Mouse (Mus musculus) adrenal gland, postnatal 25 days (tissue): ENCODE data around the gene Ptprn2. TPM values are rescaled to one million over a fixed set of nuclear protein-coding genes. Genes with fewer than 3 reads are reported as not detected.

Experiments used
- DNase-seq: peaks from one replicate; pipeline ENCODE4 v3.0.0; 2021; ENCODE audit warnings: mixed read lengths
- total RNA-seq: library from RNA; stranded (reverse); gene quantifications from 2 replicates; pipeline ENCODE4 v1.2.3, GENCODE M21; 2021

The Ptprn2 gene
- total RNA-seq, 1 experiment from 2014 or later, result 21.7 TPM

DNA sequence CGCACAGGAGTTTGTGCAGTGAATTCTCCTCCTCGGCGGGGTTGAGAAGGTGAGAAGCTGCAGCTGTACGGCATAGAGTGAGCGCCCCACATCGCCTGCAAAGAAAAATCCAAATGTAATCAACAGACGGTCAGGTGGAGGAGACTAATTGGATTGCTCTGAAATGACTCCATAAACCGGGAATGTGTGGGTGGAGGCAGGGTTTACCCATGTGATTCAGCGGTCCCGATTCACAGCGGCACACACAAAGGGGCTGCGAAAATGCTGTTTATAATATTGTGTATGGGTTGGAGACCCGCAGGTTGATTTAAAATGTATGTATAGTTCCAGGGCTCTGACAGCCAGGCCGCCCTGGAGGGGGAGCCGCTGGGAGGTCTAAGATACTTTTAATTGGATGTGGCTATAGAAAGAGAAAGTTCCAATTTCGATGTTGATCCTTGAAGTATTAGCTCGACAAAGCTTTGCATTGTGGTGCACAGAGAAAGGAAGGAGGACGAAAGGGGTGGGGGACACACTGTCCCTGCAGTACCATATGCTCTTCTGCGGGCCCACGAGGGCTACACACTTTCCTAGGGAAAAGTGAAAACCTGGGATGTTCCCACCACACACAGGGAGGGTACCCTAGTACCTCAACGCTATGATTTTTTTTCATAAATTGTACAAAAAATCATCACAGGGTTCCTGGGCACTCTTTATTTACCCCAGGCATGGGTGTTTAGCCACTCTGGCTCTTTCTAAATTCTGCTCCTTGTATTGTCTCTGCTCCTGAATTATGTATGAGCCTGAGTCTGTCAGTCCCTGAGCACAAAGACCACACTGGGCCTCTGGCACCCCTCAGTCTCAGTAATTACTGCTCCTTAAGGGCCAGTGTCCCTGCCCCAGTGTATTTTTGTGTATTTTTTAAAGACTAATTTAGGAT is 568.6 kb downstream of the Ptprn2 start:
- no peak for DNase-seq

DNA sequence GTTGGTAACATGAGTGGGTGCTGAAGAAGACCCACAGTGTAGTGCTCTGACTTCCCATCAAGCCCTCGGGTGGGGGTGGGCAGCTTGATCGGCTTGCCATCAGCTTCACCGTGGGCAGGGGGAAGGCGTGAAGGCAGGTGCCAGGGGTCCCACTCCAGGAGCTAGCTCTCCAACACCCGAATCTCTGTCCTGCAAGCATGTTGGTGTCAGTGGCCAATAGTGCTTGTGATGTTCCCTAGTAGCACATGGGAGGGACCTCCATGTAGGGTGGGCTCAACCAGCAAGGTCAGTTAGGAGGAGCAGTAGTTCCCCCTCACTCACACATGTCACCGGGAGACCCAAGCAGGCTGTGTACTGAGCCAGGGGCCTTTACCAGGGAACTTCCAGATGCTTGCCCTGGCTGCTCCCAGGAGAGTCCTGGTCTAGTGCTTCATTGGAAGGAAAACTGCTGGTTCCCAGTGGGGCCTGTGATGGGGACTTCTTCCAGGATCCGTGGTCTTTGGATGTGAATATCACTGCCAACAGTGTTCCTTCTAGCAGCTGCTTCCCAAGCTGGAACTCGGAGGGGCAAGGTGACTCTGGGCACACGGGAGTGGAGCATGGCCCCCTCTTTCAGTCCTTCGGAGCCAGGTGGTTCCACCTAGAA is 569.5 kb downstream of the Ptprn2 start:
- no peak for DNase-seq

DNA sequence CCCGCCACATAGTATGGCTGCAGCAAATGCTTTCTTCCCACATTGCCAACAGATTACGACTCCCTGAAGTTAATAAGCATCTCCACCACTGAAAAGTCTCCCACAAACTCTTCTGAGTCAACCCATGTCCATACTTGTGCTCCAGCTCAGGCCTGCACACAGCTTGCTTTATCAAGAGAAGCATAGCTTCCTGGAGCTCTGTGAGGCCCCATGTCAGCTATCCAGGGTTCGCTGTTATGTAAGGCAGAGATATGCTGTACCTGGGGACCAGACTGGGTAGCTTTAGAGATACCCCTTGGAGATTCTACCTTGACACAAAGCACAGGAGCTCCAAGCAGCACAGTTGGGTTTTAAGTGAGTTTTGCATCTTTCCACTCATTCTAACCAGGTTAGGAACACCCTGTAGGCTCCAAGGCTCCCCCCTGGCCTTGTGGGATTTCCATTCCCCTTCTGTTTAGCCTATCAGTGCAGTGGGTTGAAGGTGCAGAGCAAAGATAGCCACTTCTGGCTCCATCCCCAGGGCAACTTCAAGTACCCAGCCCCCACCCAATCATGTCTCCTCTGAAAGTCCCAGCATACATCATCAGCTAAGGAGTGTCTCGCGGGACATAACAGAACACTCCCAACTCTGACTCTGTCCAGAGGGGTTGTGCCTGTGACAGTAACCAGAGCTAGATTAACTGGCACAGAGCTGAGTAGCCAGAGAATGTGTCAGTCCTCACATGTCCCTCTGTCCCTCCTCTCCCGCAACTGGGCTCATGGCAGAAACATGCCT is 572.9 kb downstream of the Ptprn2 start:
- DNase-seq, result no peak

DNA sequence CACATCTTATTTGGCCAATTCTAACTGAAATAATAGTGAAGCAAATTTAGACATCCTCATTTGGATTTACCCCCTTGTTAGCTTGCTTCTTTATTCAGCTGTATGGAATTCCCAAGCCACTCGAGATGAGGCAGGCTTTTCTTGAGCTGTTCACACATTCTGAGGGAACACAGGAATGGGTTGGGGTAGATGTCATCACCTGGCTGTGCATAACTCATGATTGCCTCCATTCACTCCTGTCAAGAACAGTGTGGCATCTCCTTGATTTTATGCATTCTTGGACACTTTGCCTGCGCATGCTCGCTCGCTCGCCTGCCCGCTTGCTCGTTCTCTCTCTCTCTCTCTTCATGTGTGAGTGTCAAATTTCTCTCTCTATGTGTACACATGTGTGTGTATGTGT is 573.5 kb downstream of the Ptprn2 start:
- no peak for DNase-seq

DNA sequence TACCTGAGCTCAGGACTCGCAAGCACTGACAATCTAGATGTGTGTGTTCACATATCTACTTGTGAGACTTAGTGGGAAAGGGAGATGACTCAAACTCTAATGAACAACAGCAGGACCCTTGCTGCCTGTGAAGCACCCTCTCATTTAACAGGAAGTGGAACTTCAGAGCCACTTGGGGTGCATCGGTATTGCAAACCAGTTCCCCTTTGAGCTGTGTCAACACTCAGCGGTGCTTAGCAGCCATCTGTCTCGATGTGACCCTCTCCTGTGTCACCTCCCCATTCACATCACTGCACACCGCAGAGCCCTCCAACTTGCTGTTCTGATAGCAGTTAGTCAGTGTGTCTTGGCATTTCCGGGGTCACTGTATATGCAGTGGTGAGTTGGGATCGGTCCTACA is 592.1 kb downstream of the Ptprn2 start:
- DNase-seq, result no peak

DNA sequence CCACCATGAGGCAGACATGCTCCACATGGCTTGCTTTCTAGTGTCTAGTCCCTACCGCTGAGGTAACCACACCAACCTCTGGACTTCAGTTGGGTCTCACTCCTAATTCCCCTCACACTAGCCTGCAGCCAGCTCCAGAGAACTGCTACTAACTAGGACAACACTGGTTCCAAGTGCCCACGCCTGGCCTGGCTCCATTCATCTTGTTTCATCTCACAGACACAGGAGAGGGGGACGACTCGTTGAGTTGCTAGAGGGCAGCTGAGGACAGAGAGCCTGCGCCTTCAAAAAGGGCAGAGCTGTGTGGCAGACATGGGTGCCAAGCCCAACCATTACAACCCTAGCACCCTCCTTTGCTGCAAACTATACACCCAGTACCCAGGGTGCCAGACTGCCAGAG is 593.4 kb downstream of the Ptprn2 start:
- no peak for DNase-seq

DNA sequence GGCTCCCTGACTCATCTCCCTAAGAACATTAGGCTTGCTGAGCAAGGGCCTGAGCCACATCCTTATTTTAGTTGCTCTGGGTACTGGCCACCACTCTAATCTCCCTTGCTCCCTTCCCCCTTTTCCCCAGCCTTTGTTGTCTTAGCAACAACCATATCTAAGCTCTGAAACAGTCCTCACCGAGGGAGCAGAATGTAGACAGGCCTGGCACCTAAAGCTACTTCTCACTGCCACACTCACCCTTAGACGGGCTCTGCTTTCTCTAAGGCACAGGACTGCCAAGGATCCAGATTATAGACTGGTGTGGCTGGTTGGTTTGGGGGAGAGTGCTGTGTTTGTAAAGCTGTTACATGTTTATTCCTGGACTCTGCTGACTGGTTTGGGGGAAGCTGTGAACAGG is 594.2 kb downstream of the Ptprn2 start:
- DNase-seq, result no peak

DNA sequence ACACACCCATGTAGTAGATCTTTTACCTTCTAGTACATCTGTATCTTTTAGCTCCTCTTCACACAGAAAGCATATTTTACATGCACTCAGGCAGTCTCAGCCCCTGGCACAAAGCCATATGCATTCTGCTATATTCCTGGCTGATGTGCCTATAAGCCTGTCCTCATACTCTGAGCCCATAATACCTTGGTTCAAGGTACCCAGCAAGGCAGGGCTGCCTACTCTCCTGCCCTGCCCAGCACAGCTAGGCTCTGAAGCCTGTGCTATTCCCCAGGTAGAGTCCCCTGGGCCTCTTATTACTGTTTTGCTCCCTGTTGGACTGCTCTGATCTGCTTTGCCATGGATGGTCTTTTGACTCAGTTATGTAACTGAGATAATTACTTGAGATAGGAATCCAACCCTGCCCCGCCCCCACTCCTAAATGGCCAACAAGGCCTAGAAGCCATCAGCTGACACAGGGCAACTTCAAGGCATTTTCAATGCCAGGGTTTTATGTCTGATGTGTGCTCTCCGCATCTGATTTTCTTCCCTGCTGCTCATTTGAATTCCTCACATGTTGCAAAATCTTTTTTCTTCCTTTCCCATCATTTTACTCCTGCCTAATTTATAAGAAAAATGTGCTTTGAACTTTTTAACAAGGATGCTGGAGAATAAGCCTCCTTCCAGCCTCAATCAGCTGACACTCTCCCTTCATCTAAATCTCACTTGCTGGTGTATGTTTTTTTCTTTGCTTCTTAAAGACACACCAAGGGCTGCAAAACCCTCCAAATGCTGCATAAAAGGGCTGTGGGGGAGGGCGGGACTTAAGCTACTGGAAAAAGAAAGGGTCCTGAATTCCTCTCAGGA is 598.6 kb downstream of the Ptprn2 start:
- peak; percentile 12 for DNase-seq

DNA sequence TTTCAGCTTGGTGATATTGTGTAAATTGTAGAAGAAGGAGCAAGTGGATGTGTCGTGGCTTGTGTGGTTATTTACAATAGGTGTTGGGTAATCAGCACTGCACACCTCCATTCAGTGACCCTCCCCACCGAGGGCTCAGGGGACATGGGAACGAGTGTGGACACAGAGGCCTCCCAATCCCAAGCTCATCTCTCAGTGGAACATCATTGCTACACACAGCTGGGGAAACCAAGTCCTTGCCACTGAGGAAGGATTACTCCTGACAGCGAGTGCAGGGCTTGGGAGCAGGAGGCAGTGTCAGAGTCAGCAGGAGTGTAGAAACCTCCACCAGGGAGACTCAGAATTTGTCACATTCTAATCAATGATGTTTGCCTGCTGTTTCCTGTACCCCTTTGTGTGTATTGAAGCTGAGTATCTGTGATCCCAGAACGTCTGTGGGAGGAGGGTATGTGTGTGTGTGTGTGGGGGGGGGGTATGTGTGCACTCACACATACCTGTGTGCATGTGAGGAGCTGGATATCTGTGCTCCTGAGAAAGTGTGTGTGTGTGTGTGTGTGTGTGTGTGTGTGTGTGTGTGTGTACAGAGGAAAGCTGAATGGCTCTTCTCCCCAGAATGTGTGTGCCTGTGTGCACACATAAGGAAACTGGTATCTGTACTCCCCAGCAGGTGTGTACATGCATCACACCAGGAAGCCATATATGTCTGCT is 599.3 kb downstream of the Ptprn2 start:
- no peak for DNase-seq

DNA sequence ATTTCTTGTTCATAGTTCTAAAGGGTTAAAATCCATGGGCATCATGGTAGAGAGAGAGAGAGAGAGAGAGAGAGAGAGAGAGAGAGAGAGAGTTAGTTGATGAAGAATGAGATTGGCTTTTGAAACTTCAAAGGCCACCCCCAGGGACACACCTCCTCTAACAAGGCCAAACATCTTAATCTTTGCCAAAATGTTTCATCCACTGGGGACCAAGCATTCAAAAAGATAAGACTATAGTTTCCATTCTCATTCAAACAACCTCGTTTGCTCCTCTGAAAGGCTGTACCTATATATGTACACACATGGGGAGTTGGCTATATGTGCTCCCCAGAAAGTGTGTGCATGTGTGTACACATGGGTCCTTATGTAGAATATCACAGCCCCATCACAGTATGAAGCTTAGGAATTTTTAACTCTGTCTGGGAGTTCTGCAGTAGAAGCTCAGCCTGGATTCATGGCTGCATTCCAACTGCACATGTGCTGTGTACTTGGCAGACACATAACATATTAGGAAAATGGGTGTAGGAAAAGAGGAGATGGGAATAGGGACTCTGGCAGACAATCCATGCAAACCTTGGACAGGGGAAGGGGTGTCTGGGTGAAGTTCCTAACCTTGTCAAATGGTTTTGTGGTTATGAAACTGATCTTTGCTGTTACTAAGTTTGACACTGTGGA is 600.3 kb downstream of the Ptprn2 start:
- DNase-seq, result peak; percentile 14

DNA sequence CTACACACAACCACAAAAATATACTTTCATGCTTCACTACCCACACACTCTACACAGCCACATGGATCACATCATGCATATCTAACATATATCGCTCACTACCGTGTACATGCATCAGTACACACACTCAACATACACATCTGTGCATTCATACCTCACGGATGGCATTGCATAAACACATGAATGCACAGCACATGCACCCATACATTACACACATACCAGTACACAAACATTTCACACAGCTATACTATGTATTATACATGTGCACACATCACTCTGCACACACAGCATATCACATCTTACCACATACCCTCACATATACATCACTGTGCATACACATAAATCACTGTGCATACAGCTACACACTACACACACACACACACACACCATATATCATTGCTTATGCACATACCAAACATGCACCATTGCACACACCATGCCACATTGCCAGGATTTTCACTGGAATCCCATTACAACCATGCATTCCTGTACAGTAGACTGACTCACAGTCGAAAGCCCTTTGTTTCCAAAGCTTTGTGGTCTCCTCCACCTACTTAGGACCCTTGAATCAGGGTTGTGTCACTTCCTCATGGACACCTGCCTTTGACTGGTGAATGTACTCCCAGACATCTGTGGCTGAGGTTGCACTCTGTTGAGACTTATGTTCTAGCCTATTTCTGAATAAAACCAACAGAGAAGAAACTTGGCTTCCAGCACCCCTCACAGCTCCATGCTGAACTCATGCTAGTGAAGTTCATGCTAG is 607.0 kb downstream of the Ptprn2 start:
- DNase-seq, result no peak

DNA sequence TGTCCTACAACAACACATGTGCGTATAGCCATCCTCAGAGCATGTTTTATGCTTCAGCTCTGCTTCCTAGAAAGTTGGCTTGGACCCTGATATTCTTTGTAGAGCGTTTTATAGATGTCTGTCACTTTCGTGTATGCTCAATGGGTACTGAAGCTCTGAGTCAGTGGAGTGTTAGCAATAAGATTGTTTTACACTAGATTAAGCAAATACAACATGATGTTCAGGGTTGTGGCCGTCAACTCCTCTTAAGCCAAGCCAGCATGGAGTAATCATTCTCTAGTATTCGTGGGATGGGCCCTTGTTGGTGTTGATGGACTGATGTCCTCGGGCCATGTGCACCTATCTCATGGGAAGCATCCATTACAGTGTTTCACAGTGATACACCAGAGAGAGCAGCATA is 610.4 kb downstream of the Ptprn2 start:
- no peak for DNase-seq

DNA sequence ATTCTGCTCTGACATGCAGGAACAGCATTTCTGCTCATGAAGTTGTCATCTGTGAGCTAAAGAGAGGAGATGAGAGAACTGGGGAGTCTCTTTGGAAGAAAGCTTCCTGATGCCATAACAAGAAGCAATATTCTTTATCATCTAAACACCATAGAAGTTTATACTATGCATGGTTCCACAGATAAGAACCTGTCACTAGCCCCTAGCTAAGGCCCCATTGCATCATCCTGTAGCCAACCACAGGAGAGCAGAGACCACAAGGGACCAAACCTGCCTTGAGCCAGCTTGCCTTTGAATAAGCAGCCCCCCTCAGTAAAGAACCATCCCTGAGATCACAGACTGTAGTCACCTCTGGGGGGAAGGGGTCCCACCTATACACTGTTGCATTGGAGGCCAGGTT is 612.8 kb downstream of the Ptprn2 start:
- DNase-seq, result no peak

DNA sequence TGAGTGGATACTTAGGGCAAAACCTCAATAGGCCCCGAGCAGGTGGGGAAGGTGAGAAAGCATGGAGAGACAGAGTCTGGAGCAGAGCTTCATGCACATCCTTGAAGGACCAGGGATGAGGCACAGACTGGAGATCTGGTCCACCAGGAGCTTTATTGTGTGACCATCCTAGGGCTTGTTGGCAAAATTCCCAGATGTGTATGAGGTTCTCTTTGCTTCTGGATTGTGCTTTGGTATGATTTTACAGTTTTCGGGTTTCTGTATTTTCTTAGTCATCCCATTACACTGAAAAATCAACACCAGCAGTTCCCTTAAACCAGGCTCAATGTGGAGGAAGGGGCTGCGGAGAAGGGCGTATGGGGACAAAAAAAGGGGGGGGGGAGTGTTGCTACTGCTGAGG is 621.2 kb downstream of the Ptprn2 start:
- DNase-seq, result no peak

DNA sequence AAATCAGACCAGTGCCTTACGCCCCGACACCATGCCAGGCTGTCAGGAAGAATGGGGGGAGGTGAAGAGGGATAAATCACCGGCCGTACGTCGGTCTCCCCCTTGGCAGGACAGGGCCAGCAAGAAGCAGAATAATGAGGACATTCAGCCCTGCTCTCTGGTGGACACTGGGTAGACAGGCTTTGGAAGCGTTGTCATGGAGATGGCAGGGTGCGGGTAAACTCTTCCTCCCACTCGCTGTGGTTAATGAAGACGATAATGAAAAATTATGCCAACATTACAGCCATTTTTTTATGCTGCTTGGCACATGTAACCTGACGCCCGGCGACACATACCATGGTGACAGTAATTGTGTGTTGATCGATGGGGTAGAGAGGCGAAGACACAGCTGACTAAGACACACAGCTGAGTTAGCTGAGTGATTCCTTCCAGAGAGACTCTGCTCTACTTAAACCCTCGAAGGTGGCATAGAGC is 621.7 kb downstream of the Ptprn2 start:
- peak; percentile 25 for DNase-seq

DNA sequence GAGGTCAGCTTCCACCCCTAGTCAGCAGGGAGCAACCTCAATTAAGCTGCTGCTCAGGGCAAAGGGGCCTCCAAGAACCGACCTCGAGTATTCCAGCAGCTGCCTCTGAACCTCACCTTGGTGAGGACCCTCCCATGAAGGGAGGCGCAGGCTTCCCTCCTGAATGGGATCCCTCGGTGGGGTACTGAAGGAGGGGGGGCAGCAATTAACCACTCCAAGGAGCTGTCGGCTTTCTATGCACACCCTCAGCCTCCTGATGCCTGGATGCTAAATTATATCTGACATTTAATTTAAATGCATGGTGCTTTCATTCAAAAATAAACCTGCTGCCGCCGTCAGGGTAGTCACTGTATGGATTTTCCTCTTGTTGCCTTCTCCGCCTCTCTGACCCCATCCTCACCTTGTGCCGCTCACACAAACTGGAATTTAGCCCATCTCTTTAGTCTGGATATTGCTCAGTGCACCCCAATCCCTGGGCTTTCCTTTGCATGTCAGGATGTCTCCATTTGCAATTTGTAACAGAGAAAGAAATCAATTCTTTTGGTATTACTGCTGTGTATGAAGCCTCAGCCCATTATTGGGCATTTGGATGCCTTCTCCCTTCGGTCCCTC is 629.8 kb downstream of the Ptprn2 start:
- DNase-seq, result no peak

DNA sequence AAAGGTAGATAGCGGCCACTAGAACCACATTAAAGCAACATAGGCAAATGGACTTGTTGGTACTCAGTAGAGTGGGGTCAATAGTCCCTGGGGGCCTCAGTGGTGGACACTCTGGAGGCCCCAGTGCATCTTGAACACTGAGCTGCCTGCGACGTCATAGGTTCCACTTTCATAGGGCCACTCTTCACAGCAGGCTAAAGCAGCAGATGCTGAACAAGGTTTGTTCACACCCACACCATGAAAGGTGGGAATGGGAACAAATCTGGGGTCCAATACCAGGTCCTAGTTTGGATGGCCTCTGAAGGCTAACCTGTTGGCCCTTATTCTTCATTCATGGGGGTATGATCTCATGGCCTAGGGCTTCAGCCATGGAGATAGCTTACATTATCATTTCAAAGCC is 641.6 kb downstream of the Ptprn2 start:
- no peak for DNase-seq

DNA sequence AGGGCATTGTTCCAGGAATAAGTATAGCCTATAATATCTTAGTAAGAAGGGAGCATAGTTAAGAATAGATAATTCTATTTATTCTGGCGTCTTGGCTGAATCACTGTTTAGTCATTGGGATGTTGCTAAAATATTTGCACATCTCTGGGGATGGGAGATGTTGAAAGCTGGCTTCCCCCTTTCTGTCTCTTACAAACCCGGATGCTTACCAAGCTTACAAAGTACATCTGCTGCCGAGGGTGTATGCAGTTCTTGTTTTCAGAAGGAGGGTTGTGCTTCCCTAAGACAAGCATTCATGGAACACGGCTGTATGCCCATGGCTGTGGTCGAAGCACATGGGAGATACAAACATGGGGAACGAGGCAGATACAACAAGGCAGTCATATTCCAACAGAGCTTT is 642.0 kb downstream of the Ptprn2 start:
- DNase-seq, result no peak

DNA sequence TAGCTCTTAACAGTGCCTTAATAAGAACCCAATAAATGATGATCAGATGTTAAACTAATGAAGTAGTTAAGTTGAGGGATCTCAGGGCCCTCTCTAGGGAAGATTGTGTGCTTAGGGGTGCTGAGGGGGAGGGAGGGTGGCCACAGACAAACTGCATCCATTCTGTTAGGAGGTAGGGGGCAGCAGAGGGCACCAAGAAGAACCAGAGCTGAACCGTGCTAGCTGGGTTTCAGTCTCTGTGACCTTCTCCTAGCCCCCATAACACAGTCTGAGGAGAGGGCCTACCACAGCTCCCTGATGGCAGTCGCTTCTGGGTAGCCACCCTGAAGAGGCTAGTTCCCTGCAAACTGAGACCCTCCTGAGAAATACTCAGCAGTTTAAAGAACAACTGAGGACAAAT is 646.6 kb downstream of the Ptprn2 start:
- DNase-seq, result peak; percentile 32
